Mouse (Mus musculus) urinary bladder, postnatal 36 days (tissue): ENCODE data around the gene Gm7029.
A peak's percentile ranks its signal among the peaks of the same experiment; 100 is the strongest.

ENCODE experiments used
- DNase-seq, 2 experiments: peaks; one replicate each; pipeline ENCODE4 v3.0.0; 2022; ENCODE audit warnings: low spot score in 2 of 2, mixed read lengths in 1 of 2

Gm7029 gene

DNA sequence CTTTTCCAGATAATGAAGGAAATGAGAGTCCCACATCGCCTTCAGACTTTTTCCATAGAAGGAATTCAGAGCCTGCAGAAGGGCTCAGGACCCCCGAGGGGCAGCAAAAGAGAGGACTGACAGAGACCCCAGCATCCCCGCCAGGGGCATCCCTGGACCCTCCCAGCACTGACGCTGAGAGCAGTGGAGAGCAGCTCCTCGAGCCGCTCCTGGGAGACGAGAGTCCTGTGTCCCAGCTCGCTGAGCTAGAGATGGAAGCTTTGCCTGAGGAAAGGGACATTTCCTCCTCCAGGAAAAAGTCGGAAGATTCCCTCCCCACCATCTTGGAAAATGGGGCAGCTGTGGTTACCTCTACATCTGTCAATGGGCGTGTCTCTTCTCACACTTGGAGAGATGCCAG, 39.6 kb downstream of the Gm7029 start:
- no peak for DNase-seq

DNA sequence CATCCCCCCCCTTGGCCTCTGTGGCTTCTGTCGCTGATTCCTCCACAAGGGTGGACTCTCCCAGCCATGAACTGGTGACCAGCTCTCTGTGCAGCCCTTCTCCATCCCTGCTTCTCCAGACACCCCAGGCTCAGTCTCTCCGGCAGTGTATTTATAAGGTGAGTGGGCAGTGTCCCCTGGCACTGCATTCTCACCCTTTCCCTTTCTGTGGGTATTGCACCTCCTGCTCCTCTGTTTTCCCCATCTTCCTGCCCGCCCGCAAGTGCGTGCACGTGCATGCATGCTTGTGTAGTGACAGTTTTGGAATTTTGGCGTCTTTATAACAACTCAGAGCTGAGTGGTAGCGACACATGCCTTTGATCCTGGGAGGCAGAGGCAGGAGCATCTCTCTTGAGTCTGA, 40.3 kb downstream of the Gm7029 start:
- no peak for DNase-seq

DNA sequence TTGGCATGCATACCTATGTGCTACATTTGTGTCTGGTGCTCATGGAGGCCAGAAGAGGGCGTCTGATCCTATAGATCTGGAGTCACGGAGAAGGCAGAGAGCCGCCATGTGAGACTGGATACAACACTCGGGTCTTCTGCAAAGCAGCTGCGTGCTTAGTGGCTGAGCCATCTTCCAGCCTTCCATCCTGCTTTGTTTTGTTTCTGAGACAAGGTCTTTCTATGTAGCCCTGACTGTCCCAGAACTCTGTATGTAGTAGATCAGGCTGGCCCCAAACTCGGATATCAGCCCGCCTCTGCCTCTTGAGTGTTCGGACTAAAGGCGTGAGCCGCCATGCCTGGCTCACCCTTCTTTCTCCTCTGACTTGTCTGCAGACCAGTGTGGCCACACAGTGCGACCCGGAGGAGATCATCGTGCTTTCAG, 41.3 kb downstream of the Gm7029 start:
- DNase-seq = no peak

DNA sequence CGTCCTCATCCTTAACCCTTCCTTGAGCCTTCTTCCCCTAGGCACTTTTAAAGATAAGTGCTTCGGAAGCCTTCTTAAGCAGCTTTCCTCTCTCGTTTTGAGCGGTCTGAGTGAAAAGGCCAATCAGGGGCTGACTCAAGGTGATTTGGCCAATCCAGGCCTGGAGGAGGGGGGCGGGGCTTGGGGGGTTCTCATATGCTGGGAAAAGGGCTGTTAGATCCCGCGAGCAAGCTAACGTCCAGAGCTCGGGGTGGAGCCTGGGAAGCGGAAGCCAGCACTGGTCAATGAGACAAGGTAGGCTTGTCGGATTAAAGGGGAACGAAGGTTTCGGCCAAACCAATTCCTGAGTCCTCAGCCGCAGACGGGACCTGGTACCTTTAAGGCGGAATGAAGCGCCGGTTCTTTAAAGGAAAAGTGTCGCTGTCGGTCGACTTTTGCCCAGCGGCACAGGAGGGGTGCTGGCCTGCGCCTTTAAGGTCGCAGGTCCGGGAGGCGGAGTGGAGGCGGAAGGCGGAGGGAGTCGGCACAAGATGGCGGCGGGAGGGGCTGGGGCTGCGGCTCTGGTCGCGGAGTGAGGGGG, 42.1 kb downstream of the Gm7029 start, which contains the start of the genes Tapbp and Zbtb22:
Gene Tapbp, plus strand, starts transcription at position 229 of the 580 bp plus-strand sequence.
Gene Zbtb22, plus strand, starts transcription at position 234 of the 580 bp plus-strand sequence.
- peak; percentile 93 to 95 for DNase-seq

DNA sequence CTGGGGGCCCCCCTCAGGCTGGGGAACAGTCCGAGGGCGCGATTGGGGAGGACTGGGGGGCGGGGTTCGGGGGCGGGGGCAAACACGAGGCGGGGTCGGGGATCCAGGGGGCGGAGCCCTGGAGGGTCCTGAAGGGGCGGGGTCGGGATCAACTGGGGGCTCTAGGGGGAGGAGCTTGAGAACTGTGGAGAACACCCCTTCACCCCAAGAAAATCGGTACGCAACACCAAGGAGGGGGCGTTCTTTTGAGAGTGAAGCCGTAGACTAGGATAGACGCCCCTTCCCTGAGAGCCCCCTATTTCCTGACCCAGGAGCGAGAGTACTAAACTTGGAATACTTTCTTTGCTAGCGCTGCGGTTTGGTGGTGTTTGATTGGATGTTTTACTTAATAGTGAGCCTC, 42.7 kb downstream of the Gm7029 start:
- DNase-seq = no peak

DNA sequence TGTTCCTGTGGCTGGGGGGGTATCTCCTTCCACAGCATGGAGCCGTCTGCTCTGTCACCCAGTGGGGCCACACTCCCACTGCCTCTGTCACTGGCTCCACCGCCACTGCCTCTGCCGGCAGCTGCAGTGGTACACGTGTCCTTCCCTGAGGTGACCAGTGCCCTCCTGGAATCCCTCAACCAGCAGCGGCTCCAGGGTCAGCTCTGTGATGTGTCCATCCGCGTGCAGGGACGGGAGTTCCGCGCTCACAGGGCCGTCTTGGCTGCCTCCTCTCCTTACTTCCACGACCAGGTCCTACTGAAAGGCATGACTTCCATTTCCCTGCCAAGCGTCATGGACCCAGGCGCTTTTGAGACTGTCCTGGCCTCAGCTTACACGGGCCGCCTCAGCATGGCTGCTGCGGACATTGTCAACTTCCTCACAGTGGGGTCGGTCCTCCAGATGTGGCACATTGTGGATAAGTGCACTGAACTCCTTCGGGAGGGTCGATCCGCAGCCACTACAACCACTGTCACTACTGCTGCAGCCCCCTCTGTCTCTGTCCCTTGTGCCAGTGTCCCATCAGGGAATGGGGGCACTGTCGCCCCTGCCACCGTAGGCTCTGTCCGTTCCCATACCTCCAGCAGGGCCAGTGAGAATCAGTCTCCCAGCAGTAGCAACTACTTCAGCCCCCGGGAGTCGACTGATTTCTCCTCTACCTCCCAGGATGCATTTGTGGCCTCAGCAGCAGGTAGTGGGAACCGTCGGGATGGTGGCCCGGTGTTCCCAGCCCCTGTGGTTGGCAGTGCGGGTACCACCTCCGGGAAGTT, 43.4 kb downstream of the Gm7029 start:
- no peak for DNase-seq

DNA sequence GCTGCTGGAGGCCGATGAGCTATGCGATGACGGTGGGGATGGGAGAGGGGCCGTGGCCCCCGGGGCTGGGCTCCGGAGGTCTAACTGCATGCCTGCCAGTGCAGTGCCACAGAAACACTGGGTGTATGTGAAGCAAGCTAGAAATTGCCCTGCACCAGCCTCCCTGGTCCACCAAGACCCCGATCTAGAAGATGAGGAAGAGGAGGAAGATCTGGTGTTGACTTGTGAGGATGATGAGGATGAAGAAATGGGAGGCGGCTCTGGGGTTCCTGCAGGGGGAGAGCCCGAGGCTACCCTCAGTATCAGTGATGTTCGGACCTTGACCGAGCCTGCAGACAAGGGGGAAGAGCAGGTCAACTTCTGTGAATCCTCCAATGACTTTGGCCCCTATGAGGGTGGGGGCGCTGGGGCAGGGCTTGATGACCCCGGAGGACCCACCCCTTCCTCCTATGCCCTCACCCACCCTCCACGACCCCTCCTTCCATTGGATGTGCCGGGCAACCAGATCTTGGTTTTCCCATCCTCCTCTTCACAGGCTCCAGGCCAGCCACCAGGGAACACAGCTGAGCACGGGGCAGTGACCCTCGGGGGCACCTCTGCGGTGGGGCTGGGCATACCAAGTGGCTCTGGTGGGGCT, 44.1 kb downstream of the Gm7029 start:
- DNase-seq = no peak

DNA sequence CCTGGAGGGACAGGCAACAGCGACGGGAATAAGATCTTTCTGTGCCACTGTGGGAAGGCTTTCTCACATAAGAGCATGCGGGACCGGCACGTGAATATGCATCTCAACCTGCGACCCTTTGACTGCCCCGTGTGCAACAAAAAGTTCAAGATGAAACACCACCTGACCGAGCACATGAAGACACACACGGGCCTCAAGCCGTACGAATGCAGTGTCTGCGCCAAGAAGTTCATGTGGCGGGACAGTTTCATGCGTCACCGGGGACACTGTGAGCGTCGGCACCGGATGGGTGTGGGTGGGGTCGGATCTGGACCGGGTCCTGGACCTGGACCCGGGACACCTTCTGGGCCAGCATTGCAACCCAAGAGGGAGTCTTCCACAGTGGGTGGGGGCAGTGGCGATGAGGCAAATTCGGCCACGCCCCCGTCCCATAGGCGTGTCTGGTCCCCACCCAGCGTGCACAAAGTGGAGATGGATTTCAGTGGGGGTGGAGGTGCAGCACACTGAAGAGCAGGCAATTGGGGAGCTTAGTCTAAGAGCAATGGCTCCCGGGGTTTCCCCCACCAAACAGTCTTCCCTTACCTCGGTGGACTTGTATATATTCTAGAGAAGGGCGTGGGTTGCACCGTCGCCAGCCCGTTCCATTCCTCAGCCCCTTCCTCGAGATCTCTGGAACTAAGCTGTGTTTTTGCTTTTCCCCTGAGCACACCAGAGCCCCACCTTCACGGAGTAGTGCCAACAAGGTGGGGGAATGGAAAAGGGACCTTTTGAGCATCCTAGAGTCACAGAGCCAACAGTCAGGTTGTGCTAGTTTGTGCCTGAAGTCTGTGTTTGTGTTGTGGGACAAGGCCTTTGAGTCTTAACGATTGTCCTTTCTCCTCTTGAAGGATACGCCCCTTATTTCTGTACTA, 44.9 kb downstream of the Gm7029 start:
- DNase-seq = peak; percentile 42 to 61

DNA sequence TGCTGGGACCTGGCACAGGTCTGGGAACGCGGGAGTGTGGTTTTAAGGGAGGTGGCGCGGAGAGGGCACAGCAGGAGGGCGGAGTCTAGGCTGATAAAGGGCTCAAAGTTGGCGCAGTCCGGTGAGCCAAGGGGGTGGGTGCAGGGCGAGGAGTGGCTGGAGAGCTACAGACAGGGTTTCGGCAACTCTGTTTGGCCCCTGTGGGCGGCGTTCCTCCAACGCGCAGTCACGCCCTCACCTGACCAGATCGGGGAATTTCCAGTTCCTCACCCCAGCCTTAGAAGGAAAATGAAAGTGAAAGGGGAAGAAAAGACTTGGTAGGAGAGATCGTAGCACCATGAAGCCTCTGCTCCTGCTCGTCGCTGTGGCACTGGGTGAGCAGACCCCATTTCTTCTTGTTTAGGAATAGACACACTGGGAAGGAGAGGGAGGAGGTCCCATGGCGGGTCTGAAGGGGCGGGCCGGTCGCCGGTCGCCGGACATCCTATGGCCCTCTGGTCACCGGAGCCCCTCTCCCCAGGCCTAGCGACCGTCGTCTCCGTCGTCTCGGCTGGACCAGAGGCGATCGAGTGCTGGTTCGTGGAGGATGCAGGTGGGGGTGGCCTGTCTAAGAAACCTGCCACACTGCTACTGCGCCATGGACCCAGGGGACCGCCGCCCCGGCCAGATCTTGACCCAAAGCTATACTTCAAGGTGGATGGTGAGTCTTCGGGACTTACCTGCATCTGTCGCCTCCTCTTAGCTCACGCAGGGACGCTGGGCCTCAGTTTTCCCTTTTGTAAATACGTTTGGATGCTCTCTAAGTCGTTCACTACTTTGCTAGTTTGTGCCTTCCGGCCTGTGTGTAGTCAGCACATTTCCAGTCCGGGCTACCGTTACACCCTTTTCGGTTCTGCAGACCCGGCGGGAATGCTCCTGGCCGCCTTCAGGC, 46.0 kb downstream of the Gm7029 start:
- peak; percentile 83 to 91 for DNase-seq

DNA sequence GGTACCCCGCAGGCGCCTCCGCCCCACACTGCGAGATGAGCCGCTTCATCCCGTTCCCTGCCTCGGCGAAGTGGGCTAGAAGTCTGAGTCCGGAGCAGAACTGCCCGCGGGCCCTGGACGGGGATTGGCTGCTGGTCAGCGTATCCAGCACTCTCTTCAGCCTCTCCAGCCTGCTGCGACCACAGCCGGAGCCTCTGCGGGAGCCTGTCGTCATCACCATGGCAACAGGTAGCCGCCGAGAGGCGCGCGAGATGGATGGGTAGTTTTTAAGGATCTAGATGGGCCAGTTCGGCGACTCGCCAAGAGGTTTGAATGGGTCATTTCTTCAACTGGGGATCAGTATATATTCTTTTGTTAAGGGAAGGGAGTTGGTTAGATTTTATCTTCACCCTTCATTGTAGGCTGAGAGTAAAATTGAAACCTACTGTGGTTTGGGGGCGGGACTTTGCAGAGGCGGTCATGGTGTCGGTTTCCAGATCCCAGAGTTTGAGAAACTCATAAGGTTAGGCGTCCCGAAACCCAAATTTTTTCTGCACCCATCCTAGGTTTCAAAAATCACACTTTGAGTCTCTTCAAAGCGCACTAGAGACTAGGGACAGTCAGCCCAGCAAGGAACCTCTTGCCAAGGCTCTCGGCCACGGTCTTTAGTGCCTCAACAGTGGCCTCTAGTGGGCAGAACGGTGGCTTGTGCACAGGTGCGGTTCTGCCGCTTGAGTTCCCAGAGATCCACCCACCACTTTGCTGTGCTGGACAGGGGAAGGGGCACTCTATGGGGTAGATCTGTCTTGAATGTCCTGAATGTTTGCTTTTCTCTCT, 46.9 kb downstream of the Gm7029 start:
- peak; percentile 82 to 85 for DNase-seq

DNA sequence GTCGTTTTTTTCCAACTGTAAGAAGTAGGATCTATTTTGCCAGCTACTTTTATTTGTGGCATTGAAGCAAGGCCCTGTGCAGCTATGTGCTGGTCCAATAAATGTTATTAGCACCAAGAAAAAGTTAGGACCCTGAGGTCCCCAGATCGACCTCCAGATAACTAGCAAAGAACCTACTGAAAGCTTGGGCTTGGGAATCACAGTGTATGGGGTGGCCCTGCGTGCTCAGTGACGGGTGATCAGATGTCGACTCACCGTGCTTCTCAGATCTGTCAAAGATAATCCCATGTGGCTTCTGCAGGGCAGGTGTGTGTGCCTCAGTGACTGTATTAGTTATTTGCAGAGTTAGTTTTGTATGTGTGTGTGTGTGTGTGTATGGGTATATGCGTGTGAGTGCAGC, 47.7 kb downstream of the Gm7029 start:
- no peak for DNase-seq
